Mouse (Mus musculus) cerebellum, adult 8-10 months (tissue): ENCODE data around the gene Rbm39.
"Not testable (repeated sequence)": the region's sequence is repeated elsewhere in the genome, so short reads cannot be mapped to it uniquely, and the experiment has no call there.

Source experiments
- DNase-seq: peaks from one replicate; pipeline ENCODE4 v3.0.0; 2022

Rbm39 gene

DNA sequence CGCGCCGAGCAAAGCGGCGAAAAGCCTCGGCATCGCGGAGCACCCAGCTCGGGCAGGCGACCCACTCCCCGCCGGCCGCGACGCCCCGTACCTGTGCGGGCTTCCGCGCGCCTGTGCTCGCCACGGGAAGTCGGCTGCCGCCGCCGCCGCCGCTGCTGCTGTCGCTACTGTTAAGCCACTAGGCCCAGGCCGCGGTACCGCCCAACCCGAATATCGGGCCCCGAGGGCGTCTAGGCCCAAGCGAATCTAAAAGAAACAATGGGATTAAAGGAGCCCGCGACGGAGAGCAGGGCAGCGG lies 293 bp downstream of the Rbm39 start:
- DNase-seq, result no peak

- peak; percentile 67 for DNase-seq
These were observed 817 bp downstream of the Rbm39 start for GRCm38 (mm10) chr2:156179046-156179795.

- DNase-seq, result no peak
These were observed 2.4 kb downstream of the Rbm39 start for GRCm38 (mm10) chr2:156177651-156178050.

DNA sequence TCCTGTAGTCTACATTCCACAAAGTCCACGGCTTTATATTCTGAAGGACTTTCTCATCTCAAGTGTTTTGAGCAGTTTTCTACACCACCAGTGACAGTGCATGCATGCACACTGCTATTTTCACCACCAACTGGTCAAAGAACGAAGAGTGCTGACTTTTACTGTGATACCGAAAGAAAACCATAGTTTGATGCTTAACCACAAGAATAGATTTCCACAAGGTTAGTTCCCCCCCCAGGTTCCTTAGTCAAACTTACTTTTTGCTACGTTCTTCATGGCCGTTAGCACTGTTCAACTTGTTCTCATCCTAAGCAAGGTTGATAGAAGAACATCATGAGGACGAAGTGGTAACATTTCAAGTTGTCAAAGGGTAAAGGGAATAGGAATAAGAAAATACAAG lies 3.0 kb downstream of the Rbm39 start:
- no peak for DNase-seq

DNA sequence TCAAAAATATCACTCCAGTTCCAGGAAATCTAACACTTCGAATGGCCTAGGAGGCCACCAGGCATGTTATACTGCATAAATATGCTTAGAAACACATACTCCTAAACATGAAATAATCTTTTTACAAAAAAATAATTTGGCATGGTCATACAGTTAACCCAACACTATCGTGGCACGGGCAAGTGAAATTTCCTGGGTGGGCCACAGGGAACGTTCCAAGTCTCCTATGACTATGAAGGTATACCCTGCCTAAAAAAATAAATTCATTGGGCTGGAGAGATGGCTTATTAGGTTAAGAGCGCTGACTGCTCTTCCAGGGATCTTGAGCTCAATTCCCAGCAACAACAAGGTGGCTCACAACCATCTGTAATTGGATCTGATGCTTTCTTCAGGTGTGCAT lies 13.5 kb downstream of the Rbm39 start:
- DNase-seq, result no peak

DNA sequence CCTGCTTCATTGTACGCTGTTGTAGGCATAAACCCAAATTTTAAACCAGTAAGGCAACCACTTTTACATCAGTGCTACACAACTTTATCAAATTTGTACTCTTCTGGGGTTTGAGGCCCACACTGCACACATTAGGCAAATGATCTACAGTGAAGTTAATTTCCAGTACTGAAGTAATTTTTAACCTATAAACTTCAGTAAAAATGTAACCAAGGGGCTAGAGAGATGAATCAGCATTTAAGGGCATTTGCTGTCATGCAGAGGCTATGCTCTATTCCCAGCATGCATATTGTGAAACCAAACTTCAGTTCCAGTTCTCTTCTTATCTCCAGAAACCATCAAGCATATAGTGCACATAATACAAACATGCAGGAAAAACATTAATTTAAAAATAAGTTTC lies 14.6 kb downstream of the Rbm39 start:
- DNase-seq, result no peak

GRCm38 (mm10) chr2:156151538-156151937 lies 28.5 kb downstream of the Rbm39 start:
- DNase-seq, result no peak

DNA sequence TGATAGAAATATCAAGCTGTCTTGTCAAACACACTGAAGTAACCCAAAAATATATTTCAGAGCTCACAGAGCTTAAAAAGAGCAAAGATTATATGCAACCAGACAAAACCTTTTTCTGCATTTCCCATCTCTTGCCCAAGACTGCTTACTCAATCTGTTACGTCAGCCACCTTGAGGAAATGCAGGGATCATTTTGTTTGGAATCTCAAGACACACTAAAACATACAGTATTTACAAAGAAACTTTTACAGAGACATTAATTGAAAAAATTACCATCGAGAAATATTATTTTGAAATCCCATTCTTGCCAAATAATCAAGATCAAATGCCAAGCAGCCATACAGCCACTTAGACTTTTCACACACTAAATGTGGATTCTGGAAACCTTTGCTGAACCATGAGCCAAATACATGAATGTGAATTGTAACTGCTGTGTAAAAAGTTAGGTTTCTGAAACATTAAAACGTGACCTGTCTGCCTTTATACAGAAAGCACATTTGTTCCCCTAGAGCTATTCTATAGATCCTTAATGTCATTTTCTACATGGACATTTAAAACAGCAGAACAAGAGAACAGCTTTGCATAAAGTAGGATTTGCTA lies 32.6 kb downstream of the Rbm39 start:
- DNase-seq, result no peak

DNA sequence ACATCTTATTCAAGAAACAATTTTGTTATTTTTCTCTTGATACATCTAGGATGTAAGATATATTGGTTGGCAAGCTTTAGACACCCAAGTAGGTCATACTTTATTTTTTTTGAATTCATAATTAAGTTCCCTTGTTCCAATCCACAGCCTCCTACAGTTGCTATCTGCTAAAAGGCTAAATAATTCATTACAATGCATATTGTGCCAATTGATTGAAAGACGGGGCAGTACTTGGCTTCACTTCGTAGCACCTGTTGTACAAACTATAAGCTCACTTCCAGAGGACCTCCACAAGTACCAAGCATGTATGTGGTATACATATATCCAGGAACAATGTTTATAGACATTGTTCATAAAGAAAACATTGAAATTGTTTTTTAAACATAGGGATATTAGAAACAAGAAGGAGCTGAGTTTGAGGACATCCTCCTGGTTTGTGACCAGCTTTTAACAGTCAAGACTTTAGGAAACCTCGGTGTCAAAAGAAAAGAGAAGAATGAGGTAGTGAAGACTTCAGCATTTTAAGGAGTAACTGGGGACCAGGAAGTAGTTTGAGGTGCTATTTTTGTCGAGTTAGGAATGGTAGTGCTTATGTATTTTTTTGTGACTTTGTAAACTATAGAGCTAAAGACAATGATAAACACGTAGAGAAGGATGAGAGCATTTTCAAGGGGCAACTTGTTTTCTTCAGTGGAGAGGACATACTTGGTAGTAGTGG lies 33.6 kb downstream of the Rbm39 start:
- no peak for DNase-seq

GRCm38 (mm10) chr2:156145486-156146130 lies 34.4 kb downstream of the Rbm39 start:
- no peak for DNase-seq

- DNase-seq, result peak; percentile 84
These were observed 35.9 kb downstream of the Rbm39 start, which contains the start of the genes Romo1 and Nfs1 for GRCm38 (mm10) chr2:156143953-156144724. Romo1 (plus strand) TSS chr2:156144039. Nfs1 (minus strand) TSS chr2:156144186.

GRCm38 (mm10) chr2:156143367-156143766 lies 36.7 kb downstream of the Rbm39 start:
- no peak for DNase-seq

DNA sequence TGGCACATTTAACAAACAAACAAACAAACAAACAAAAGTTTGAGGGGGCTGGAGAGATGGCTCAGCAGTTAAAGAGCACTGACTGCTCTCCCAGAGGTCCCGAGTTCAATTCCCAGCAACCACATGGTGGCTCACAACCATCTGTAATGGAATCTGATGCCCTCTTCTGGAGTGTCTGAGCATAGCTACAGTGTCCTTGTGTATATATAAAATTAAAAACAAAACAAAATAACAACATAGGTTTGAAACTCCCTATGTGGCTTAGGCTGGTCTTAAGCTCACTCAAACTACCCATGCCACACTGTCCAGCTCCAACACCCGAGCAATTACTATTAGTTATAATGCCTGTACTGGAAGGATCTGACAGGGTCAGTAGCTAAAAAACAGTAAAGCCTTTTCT lies 37.2 kb downstream of the Rbm39 start:
- DNase-seq, result no peak

- no peak for DNase-seq
These were observed 44.3 kb downstream of the Rbm39 start for GRCm38 (mm10) chr2:156135695-156136094.

DNA sequence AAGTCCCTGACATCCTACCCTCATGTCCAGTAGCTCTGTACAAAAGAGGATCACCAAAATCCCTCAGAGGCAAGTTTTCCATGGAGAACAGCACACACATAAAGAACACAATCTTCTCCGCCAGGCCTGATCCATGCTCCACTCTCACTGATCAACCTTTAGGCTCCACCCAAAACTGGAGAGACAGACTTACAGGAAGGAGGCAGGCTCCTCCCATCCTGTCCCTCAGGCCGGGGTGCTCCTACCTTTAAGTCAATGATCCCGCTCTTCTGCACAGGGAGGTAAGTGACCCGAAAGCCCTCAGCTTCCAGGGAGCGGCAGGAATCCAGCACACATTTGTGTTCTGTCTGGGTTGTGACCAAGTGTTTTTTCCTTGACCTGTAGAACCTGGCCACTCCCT lies 45.9 kb downstream of the Rbm39 start:
- DNase-seq, result no peak

GRCm38 (mm10) chr2:156126992-156127391 lies 53.0 kb downstream of the Rbm39 start, which contains the start of gene Gm28036:
Gm28036 (minus strand) TSS chr2:156127092.
- no peak for DNase-seq

GRCm38 (mm10) chr2:156123731-156124130 lies 56.3 kb downstream of the Rbm39 start:
- no peak for DNase-seq

DNA sequence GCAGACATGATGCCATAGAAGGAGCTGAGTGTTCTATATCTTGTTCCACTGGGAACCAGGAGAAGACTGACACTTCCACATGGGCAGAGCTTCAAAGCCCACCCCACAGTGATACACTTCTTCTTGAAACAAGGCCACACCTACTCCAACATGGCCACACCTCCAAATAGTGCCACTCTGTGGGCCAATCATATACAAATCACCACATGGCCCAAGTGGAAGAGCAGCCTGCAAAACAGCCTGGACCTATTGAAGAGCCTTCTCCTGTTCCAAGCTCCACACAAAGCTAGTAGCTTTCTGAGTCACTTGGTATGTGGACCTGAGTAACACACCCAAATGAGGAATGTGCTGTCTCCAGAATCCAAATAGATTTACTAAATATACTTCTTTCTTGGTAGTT lies 60.5 kb downstream of the Rbm39 start:
- DNase-seq, result no peak

GRCm38 (mm10) chr2:156112080-156112423 lies 68.0 kb downstream of the Rbm39 start:
- DNase-seq, result not testable (repeated sequence)

GRCm38 (mm10) chr2:156111358-156112079 lies 68.5 kb downstream of the Rbm39 start, which contains the start of the genes Cpne1 and Rbm12:
Cpne1 (minus strand) TSS chr2:156111965.
Rbm12 (minus strand) TSS chr2:156111978.
- peak; percentile 90 for DNase-seq

DNA sequence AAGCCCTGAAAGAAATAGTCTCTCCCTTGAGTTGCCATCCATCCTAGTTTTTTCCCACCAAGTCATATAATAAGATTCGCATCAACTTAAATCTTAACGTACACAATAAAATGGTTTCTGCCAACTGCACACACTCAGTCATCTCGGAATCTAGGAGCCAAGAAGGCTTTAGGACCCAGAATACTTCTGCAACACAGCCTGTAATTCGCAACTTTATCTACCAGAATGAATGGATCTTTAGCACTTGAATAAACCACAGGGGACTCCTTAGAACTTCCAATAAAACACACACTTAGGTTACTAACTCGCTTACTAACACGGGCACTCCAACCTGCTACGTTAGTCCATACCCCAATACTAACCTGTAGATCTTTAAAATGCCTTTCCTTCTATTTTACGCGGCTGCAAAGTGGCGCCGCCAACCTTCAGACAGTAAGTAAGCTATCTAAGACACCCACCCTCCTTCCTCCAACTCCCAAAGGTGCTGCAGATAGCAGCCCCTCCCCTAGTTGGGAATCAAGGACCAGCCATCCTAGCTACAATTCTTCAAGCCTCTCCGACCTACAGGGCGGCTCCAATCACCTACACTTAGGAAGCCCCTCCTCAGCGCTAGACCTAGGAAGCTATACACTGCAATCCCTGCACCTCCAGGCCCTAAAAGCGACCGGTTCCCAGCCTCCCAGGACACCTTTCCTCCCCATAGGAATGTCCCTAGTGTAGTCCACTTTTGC lies 69.2 kb downstream of the Rbm39 start:
- no peak for DNase-seq
